Mouse (Mus musculus): ENCODE measurements at regions not wholly inside any gene's neighbourhood (a gene's known extent, or its start where the extent isn't known, plus 50 kb on each side); places are given as distances from the start of the nearest gene placed in this dataset.

- Histone ChIP-seq H3K79me2 (replicated peaks; ENCODE audit: control insufficient read depth, insufficient read depth, low read length) (no peaks in the 10 kb centered on the region), H3K36me3 (ENCODE audit: control insufficient read depth, insufficient read depth, low read length) (no peaks in the 10 kb centered on the region), H3K27ac (no peak overlapping the region), H3K27me3 (ENCODE audit: control insufficient read depth, insufficient read depth, low read length) (no peaks in the 10 kb centered on the region), H3K4me3 (no peak overlapping the region), H3K4me1 (ENCODE audit: control insufficient read depth, insufficient read depth, low read length) (no peaks in the 10 kb centered on the region), H3K9ac (ENCODE audit: low read depth, low read length) (no peak overlapping the region)
- no peak for TF ChIP-seq POLR2A (IDR thresholded peaks at IDR 0.05; ENCODE audit: insufficient read depth, low read depth, low read length)
- TF ChIP-seq EP300 (IDR thresholded peaks at IDR 0.05; ENCODE audit: insufficient read depth, low read depth, low read length) = no peak
- TF ChIP-seq CTCF (IDR thresholded peaks at IDR 0.05) = no peak
- intact Hi-C loops (cut with DNase I) = no loop called here
- no peak for DNase-seq
- WGBS = 65% methylated on average over 6 of the region's 6 CpGs
These were observed 75.5 kb downstream of the Rps12 start for GRCm38 (mm10) chr10:23711416-23712171.

GRCm38 (mm10) chr10:23710999-23711398 is 76.1 kb downstream of the Rps12 start:
- Histone ChIP-seq H3K9ac (ENCODE audit: low read depth, low read length) (no peak overlapping the region), H3K4me1 (ENCODE audit: control insufficient read depth, insufficient read depth, low read length) (no peaks in the 10 kb centered on the region), H3K27me3 (ENCODE audit: control insufficient read depth, insufficient read depth, low read length) (no peaks in the 10 kb centered on the region), H3K79me2 (replicated peaks; ENCODE audit: control insufficient read depth, insufficient read depth, low read length) (no peaks in the 10 kb centered on the region), H3K27ac (no peak overlapping the region), H3K36me3 (ENCODE audit: control insufficient read depth, insufficient read depth, low read length) (no peaks in the 10 kb centered on the region), H3K4me3 (no peak overlapping the region)
- no peak for TF ChIP-seq EP300 (IDR thresholded peaks at IDR 0.05; ENCODE audit: insufficient read depth, low read depth, low read length)
- TF ChIP-seq POLR2A (IDR thresholded peaks at IDR 0.05; ENCODE audit: insufficient read depth, low read depth, low read length) = no peak
- no peak for TF ChIP-seq CTCF (IDR thresholded peaks at IDR 0.05)
- 73% methylated on average over 6 of the region's 6 CpGs for WGBS
- no peak for DNase-seq
- intact Hi-C loops (cut with DNase I) = no loop called here

- no peaks in the 10 kb centered on the region for H3K27me3 ChIP-seq (ENCODE audit: control insufficient read depth, insufficient read depth, low read length)
- intact Hi-C loops (cut with DNase I) = no loop called here
- H3K36me3 ChIP-seq (ENCODE audit: control insufficient read depth, insufficient read depth, low read length) = no peaks in the 10 kb centered on the region
- no peak overlapping the region for H3K9ac ChIP-seq (ENCODE audit: low read depth, low read length)
- no peaks in the 10 kb centered on the region for H3K4me1 ChIP-seq (ENCODE audit: control insufficient read depth, insufficient read depth, low read length)
- no peak for DNase-seq
- WGBS = 86% methylated on average over 8 of the region's 8 CpGs
- H3K27ac ChIP-seq = no peak overlapping the region
- H3K4me3 ChIP-seq = no peak overlapping the region
- no peaks in the 10 kb centered on the region for H3K79me2 ChIP-seq (replicated peaks; ENCODE audit: control insufficient read depth, insufficient read depth, low read length)
- TF ChIP-seq POLR2A (IDR thresholded peaks at IDR 0.05; ENCODE audit: insufficient read depth, low read depth, low read length) = no peak
These were observed 78.8 kb downstream of the Rps12 start for GRCm38 (mm10) chr10:23708261-23708660.

- 53% methylated on average over 3 of the region's 3 CpGs for WGBS
- H3K79me2 ChIP-seq (replicated peaks; ENCODE audit: control insufficient read depth, insufficient read depth, low read length) = no peaks in the 10 kb centered on the region
- no peaks in the 10 kb centered on the region for H3K4me1 ChIP-seq (ENCODE audit: control insufficient read depth, insufficient read depth, low read length)
- no peaks in the 10 kb centered on the region for H3K27me3 ChIP-seq (ENCODE audit: control insufficient read depth, insufficient read depth, low read length)
- no peaks in the 10 kb centered on the region for H3K36me3 ChIP-seq (ENCODE audit: control insufficient read depth, insufficient read depth, low read length)
- intact Hi-C loops (cut with DNase I) = no loop called here
- H3K4me3 ChIP-seq = no peak overlapping the region
- DNase-seq = no peak
- TF ChIP-seq EP300 (IDR thresholded peaks at IDR 0.05; ENCODE audit: insufficient read depth, low read depth, low read length) = no peak
- no peak for TF ChIP-seq POLR2A (IDR thresholded peaks at IDR 0.05; ENCODE audit: insufficient read depth, low read depth, low read length)
- TF ChIP-seq CTCF (IDR thresholded peaks at IDR 0.05) = no peak
- H3K27ac ChIP-seq = no peak overlapping the region
- no peak overlapping the region for H3K9ac ChIP-seq (ENCODE audit: low read depth, low read length)
These were observed 79.9 kb downstream of the Rps12 start for GRCm38 (mm10) chr10:23707141-23707540.

- H3K4me3 ChIP-seq = no peak overlapping the region
- H3K27me3 ChIP-seq (ENCODE audit: control insufficient read depth, insufficient read depth, low read length) = no peaks in the 10 kb centered on the region
- H3K36me3 ChIP-seq (ENCODE audit: control insufficient read depth, insufficient read depth, low read length) = no peaks in the 10 kb centered on the region
- 44% methylated on average over 1 of the region's 1 CpGs for WGBS
- no peaks in the 10 kb centered on the region for H3K79me2 ChIP-seq (replicated peaks; ENCODE audit: control insufficient read depth, insufficient read depth, low read length)
- intact Hi-C loops (cut with DNase I) = no loop called here
- H3K27ac ChIP-seq = no peak overlapping the region
- no peak for DNase-seq
- H3K9ac ChIP-seq (ENCODE audit: low read depth, low read length) = no peak overlapping the region
- no peak for TF ChIP-seq POLR2A (IDR thresholded peaks at IDR 0.05; ENCODE audit: insufficient read depth, low read depth, low read length)
- no peak for TF ChIP-seq CTCF (IDR thresholded peaks at IDR 0.05)
- TF ChIP-seq EP300 (IDR thresholded peaks at IDR 0.05; ENCODE audit: insufficient read depth, low read depth, low read length) = no peak
- H3K4me1 ChIP-seq (ENCODE audit: control insufficient read depth, insufficient read depth, low read length) = no peaks in the 10 kb centered on the region
These were observed 83.0 kb downstream of the Rps12 start for GRCm38 (mm10) chr10:23704048-23704447.

GRCm38 (mm10) chr10:23691291-23691690 is 95.8 kb downstream of the Rps12 start:
- Histone ChIP-seq H3K36me3 (ENCODE audit: control insufficient read depth, insufficient read depth, low read length) (no peaks in the 10 kb centered on the region), H3K79me2 (replicated peaks; ENCODE audit: control insufficient read depth, insufficient read depth, low read length) (no peaks in the 10 kb centered on the region), H3K27me3 (ENCODE audit: control insufficient read depth, insufficient read depth, low read length) (no peaks in the 10 kb centered on the region), H3K27ac (no peak overlapping the region), H3K4me1 (ENCODE audit: control insufficient read depth, insufficient read depth, low read length) (no peaks in the 10 kb centered on the region), H3K9ac (ENCODE audit: low read depth, low read length) (no peak overlapping the region), H3K4me3 (no peak overlapping the region)
- 84% methylated on average over 2 of the region's 2 CpGs for WGBS
- intact Hi-C loops (cut with DNase I) = no loop called here
- TF ChIP-seq EP300 (IDR thresholded peaks at IDR 0.05; ENCODE audit: insufficient read depth, low read depth, low read length) (no peak), CTCF (IDR thresholded peaks at IDR 0.05) (no peak), POLR2A (IDR thresholded peaks at IDR 0.05; ENCODE audit: insufficient read depth, low read depth, low read length) (no peak)
- DNase-seq = no peak
